Mouse (Mus musculus) kidney, postnatal 25 days (tissue): ENCODE results near the gene Prmt9.
A peak's percentile ranks its signal among the peaks of the same experiment; 100 is the strongest.

Experiments used
- DNase-seq, 2 experiments: peaks; one replicate each; pipeline ENCODE4 v3.0.0; 2021; ENCODE audit warnings: mixed read lengths in 2 of 2

The Prmt9 gene

DNA sequence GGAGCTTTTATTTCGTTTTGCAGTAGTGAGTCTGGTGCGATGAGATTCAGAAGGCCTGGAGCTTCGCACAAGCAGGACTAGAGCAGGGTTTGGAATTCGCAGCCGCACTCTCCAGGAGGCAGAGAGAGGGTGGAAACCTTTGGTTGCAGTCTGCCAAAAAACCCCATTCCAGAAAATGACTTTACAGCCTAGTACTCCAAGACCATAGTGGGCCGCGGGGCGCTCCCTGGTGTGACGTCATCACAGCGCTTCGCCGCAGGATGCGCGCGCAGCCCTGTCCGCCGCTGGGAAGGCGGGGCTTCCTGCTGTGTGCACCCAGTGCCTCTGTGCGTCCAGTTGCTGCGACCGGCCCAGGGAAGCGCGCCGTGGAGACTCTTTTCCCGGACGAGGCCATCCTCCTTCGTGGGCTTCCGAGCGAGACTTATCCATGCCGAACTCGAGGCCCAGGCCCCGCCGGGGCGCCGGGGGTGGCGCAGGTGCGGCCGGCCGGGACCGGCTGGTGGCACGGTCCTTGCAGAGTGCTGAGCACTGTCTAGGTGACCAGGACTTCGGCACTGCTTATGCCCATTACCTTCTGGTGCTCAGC lies at the start of gene Prmt9:
Gene Prmt9, plus strand, starts transcription at position 277 of the 586 bp plus-strand sequence.
- DNase-seq: peak; percentile 94 to 95

DNA sequence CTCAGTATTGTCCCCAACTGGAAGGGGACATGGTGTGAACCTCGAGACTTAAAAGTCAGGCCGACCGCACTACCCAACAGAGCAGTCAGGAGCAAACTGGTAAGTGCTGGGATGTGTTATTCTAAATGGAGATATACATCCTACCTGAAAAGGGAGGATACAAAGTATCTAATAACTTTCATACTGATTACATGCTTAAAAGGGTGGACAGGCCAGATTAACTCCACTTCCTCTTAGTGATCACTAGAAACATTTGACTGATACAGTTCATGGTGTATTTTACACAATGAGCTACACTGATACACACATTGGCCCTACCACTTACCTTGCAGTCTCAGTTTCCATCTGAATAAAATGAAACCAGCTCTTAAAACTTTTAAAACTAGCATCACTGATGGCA lies 48.9 kb upstream of the Prmt9 start:
- DNase-seq: no peak

DNA sequence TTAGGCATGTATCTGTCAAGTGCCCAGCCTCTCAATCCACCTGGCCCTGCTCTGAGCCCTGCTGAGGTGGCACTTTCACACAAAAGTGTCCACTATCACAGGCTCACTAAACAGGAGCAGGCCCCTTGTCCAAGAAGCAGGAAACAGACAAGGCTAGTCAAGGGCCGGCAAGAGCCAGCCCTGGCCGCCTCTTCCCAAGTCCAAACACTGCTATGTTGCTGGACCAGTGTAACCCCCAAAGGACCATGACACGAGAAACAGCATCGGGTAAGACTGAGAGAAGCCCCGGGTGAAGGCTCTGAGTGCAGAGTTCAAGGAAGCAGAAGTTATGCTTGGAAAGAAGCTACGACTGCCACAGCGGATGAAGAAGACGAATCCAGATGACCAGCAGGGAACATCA lies 48.1 kb upstream of the Prmt9 start:
- no peak for DNase-seq

DNA sequence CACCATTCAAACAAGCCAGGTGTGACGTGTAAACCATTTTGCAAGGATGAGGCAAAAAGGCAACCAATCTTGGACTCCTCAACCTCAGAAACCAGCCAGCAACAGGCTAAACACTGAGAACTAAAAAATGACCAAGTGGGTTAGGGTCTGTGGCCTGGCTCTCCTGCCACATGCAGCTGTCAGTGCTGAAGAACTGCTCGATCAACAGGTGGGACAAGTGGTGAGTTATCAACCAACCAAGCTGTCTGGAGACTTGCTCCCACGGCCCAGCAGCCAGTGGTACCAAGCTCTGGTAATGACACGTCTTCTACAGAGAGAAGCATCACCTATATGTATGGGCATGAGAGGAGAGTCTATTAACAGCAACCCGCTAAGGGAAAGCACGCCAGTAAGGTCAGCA lies 46.6 kb upstream of the Prmt9 start:
- DNase-seq: no peak

DNA sequence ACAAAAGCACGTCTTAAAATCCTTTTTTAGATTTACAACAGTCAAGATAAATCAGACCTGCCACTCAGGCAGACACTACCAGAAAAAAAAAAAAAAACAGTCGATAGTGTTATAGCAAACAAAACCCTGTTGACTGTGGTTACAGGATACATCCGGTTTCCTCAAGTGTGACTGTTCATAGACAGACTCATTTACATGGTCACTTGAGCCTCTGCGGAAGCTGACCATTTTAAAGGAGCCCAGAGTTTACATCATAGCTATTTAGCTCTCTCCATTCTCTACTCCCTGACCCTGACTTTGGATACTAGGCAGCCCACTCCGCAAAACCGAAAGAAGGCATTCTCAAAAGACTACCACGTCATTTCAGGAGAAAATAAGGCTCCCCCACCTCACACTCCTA lies 42.7 kb upstream of the Prmt9 start:
- no peak for DNase-seq

DNA sequence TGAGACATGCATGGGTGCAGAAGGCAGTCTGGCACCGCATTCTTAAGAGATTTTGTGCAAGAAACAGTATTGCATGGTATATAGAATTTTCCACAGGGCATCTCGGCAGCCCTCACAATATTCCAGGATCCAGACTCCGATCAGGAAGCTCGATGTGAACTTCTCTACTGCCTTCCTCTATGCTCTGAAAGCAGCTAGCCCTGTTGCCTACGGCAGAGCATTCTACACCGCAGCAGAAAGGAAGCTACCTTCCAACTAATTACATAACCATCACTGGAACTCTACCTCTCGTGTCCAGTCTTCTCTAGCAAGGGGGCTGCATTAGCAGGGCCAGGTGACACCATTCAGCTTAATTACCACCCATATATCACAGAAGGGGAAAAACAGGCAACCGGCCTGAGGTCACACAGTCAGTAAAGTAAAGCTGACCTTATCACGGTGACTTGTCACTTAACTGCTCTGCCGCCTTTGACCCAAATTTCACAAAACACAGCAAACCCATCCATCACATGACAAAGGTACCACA lies 41.6 kb upstream of the Prmt9 start:
- no peak for DNase-seq

DNA sequence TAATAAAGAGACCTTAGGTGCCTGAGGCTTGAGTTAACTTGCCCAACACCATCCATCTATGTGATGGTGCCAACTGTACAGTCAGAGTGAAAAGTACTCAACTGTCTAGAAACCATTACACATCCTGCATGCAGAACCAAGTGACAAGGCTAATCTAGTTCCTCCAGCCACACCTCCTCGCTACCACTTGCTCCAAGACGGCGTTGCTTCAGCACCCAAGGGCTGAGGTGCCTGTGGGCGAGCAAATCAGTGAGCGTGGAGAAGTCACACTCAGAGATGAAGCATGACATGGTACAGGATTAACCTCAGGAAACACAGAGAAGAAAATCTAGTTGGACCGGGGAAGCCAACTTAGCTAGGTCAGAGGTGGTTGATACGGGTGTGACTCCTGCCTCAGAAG lies 40.2 kb upstream of the Prmt9 start:
- DNase-seq: no peak

DNA sequence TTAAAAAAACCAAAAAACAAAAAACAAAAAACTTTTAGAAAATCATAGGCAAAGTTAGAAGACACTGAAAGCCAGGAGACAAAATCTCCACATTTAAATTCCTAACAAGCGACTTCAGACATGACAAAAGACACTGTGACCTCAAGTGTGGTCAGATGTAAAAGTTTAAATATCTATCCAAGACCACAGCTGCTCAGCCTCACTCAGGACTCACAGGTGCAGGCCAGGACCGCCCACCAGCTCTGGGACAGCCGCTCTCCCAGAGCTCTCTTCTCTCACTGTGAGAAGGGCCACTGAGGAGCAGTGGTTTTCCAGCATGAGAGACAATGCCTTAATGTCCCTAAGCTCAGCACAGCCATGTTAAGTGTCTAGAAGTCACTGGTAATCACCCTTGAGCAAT lies 38.8 kb upstream of the Prmt9 start:
- DNase-seq: no peak

DNA sequence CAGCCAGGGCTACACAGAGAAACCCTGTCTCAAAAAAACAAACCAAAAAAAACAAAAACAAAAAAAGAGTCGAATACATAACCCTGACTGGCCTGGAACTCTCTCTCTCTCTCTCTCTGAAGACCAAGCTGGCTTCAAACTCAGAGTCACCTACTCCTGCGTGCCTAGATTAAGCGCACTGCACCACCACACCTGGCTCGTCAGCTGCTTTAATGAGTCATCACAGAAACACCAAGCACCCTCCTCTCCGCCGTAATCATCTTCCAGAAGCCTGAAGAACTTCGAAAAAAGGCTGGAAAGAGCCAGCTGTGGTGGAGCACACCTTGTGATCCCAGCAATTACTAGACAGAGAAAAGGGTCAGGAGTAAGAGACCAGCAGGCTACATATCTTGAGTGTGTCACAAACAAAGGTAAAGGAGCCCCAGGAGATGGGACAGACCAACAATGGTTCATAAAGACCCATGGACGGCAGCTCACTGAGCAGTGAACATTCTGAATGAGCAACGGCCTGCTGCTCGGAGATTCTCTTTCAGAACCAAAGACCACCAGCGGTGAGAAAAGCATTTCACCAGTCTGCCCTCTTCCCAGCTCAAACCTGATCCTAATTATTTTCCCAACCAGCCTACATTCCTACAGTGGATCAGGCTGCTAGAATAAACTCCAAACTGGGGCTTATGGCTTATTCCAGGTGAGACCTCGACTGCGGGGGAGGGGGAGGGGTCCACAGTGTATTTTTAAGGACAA lies 37.3 kb upstream of the Prmt9 start:
- no peak for DNase-seq

DNA sequence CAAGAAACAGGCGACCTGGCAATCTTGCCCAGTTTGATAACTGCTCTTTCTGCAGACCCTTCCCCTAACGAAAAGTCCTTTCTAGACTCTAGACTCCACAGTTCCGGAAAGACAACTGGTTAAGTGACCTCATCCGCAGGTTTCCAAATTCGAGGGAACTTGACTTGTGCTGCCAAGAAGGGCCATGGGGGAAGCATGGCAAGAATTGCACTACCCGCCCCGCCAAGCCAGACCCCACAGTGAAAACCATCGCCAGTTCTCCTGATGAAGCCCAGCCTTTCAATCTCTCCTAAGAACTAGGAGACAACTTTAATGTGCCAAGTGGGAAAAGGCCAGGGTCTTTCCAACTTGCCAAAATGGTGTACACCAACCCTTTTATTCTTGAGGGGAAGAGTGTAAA lies 34.0 kb upstream of the Prmt9 start:
- no peak for DNase-seq

DNA sequence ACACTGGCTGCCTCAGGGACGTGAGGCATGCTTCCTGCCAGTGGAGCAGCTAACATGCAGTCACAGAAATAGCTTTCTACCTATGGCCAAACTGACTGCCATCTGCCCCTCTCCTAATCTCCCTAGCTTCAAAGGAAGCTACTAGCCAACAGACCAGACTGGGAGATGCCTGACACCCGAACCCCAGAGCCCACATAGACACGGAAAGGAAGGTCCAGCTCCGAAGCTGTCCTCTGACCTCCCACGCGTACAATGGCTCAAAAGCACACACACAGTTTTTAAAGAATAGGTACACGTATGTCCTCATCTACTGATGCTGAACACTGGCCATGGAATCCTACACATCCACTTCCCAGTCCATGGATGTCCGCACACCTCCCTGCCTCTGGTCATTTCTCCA lies 33.4 kb upstream of the Prmt9 start:
- no peak for DNase-seq

DNA sequence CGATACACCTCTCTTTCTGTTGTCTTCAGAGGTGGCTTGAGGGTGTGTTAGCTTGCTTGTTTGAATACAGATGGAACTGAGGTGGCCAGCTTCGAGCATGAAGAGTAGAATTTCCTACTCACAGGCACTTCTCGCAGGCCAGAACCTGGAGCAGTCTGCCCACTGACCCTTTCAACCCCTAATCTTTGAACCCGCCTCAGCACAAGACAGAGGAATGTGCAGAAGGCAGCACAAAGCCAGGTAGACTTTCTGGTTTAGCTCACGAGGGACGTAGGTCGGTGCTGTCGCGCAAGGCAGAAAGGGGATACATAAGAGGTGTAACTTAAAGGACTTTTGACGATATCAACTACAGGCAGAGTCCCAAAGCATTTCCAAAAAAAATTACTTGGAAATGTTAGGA lies 32.4 kb upstream of the Prmt9 start:
- peak; percentile 69 to 86 for DNase-seq

DNA sequence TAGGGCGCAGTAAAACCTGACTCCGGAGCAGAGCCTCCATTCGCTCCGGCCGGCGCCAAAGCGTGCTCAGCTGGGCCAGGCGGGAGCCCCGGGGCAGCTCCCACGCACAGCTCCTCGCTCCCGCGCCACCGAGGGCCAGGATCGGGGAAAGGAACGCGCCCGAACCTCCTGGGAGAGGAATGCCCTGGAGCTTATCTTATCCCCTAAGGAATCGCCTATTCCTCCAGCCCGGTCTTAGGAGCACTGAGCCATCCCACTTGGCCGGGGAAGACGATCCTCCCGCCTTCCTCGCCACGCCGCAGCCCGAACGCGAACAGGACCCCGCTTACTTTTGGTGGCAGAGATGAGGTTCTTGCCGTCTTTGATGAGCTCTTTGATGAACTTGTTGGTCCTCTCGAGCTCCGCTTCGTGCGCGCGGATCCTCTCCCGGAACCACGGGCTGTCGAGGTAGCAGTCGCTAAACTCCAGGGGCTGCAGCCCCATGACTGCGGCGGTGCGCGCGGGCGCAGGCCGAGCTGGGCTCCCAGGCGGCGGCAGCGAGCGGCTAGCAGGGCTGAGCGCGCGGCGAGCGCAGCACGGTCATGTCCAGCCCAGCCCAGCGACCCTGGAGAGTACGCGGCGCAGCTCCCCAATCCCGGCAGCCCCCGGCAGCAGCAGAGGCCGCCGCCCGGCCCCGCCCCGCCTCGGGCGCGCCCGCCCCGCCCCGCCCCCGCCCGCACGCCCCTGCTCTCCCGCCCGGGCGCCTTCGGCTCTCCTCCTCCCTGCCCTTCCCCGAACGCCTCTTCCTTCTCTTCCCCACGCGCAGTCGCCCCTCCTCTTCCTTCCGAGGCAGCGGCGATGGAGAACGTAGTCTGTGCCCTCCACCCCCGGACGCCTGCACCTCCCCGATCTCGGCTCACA lies 31.6 kb upstream of the Prmt9 start, which contains the start of gene Arhgap10:
Gene Arhgap10, minus strand, starts transcription at position 653 of the 900 bp plus-strand sequence.
- peak; percentile 90 to 95 for DNase-seq

DNA sequence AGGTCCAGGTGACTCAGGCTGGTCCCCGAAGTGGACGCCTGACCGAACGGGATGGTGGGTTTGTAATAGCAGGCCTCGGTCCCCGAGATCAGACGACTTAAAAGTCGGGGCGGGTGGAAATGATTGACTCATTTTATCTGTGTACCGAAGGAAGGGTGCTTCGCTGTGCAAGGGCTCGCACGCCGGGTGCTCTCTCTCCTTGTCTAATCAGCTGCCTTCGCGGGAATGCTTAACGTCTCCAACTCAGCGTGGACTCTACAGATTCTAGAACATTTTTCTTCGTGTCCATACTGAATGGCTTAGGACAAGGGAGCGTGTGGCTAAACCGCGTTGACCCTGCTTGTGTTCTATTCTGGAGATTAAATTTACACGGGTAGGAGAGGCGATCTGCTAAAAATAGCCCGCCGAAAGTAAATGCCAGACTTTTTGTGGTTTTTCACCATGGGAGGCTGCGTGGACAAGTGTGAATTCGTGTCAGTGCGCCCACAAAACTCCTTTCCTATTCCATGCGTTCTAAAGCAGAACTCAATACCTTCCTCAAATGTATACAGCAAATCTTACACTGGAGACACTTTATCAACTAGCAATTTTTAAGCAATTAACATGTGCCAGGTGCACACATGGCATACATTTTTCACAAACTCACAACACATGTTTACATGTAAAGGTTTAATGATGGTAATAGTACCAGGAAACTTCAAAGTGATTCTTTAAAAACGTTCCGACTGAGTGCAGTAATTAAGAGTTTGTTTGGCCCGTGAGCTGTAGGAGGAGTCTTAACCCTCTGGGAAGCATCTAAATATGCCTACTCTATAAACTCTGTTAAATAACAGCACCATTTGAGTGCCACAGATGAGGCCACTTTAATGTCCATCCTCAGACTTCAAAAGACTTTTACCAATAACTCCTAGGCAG lies 30.7 kb upstream of the Prmt9 start:
- DNase-seq: no peak

DNA sequence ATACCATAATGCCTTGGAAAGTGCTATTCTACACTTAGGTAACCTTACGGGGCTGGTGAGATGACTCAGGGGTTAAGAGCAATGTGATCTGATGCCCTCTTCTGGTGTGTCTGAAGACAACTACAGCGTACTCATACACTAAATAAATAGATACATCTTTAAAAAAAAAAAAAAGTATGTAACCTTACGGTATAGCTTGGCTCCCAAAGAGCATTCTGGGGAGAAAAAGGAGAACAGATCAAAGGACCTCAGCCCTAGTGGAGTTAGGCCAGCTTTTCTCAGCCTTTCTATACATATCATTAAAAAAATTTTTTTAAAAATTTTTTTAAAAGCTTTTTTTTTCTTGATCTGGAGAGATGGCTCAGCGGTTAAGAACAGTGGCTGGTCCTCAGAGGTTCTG lies 28.6 kb upstream of the Prmt9 start:
- no peak for DNase-seq

DNA sequence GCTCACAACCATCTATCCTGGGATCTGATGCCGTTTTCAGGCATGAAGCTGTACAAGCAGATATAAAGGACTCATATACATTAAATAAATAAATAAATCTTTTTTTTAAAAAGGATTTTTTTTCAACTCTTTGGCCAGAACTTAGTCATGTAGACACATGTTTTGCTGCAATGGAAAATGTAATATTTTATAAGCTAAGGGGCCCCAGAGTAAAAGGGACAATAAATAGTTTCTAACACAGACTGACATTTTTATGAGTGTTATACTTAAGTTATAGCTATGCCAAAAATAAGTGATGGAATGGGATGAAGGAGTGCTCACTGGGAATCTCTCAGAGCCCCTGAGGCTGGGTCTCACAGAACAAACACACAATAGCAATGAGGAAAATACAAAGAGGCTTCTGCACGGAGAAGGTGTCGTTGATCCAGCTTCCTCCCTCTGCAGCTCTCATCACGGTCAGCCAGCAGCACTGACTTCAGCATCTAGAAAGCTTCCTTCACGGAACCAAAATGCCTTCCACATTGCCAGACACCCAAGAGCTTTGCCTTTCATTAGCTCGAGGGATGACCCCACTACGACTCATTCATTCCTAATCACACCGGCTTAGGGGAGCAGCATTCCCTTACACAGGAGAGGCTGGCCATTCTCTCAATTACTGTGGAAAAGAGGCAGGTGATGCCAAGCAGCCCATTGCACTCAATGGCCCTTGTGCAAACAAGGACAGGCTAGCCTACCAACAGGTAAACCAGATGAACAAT lies 28.0 kb upstream of the Prmt9 start:
- DNase-seq: no peak

DNA sequence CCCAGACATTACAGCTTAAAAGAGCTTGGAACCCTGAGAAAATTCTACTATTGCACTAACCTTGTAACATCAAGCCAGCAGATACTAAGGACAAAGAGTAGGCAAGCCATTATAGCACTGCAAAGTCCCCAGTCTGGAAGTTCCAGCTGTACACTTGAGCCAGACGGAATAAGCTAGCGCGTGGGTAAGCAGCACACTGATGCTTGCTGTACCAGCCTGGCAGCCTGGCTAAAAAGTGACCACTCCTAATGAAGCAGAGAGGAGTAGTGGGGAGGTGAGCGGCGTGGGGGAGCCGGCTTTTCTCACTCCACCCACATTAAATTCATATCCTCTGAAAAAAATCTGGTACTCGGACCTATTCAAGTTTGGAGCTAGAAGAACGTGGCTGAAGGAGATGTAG lies 26.2 kb upstream of the Prmt9 start:
- peak in 1 of 2 experiments; percentile 56 for DNase-seq

DNA sequence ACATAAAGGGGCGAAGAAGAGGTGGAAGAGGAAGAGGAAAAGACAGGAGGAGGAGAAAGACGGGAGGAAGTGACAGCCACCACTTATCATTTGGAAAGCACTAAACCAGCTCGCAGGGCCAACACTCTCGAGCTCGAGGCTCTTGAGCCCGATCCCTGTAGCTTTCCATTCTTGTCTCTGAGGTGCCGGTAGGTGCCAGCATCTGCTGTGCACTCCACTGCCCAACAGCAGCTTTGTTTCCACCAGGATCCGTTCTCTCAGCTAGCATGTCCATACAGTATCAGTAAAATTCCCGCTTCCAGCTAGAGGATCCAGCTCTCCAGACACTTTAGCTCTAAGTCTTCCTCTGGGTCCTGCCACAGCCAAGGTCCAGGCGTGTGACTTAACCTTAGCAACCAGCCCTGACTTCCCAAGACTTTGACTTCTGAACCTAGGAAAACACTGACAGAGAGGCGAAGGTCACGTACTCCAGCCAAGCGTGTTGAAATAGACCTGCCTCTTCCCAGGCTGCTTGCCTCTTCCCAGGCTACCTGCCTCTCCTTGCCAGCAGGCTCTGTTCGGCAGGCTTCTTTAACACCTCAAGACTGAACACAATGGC lies 25.1 kb upstream of the Prmt9 start:
- DNase-seq: peak; percentile 75 to 91

DNA sequence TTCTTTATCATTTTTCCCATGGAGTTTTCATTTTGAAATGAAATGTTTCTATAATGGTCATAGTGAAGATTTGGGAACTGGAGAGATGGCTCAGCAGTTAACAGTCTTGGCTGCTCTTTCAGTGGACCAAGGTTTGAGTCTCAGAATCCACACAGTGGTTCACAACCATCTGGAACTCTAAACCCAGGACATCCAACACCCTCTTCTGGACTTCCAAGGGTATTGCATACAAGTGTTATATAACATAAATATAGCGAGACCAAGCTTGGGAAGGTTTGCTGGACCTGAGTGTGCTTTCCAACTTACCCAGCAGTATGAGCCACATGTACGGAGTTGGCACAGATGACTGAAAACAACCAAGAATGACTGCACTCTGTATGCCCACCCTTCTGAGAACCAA lies 24.3 kb upstream of the Prmt9 start:
- peak in 1 of 2 experiments; percentile 30 for DNase-seq

DNA sequence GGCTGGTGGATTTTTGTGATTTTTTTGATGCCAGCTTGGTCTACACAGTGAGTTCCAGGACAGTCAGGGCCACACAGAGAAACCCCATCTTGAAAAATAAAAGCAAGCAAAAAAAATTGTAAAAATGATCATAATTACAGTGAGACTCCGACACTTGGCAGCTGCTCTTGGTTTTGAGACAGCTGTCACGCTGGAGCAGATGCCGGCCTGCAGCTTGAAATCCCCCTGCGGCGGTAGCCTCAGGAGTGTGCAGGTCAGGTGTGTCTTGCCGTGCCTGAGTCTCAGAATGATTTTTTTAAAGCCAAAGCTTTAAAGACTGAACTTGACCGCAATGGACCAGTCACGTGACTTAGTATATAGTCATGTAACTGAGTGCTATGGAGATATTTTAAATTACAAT lies 23.1 kb upstream of the Prmt9 start:
- DNase-seq: peak in 1 of 2 experiments; percentile 13

DNA sequence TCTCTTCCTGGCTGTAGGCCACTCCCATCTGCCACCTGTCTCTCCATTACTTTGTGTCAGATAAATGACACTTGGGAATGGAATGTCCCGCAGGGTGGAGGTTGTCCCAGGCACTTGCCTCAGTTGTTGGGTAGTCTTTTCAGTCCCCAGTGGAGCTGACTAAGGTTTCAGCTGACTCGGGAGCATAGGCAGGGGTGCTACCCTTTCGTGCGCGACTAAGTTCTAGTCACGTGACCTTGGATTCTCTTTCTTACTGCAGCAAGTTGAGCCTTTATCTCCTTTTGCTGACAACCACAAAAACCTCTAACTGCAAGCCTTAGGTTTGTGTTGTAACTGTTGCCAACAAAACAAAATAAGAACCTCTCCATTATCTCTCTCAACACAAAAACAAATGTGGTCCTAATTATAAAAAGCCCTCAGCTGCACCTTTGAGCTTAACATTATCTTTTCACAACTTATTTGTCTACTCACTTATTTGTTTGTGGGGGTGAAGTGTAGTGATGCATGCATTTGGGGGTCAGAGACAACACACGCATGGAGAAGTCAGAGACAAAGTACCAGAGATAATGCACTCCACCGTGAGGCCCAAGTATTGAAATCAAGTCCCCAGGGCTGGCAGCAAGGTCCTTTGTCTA lies 14.7 kb upstream of the Prmt9 start:
- no peak for DNase-seq
